Mouse (Mus musculus) hindbrain, embryonic 14.5 days (tissue): ENCODE data around the gene Map3k7cl. TPM values are rescaled to one million over a fixed set of nuclear protein-coding genes. Genes with fewer than 3 reads are reported as not detected.

Source experiments
- ATAC-seq: fragments of 200-750 bp; cut with Nextera tagmentation; 2 replicates; pipeline ENCODE4 v1.8.0; 2017; ENCODE audit warnings: moderate number of reproducible peaks, mild to moderate bottlenecking, moderate TSS enrichment, moderate library complexity; ENCODE audit not compliant: low FRiP score
- DNase-seq: peaks from one replicate; pipeline ENCODE4 v3.0.0-alpha.2; 2015; ENCODE audit warnings: low spot score
- H3K27ac ChIP-seq: fragments of 300-500 bp; sonication (generic); 2 replicates; pipeline ENCODE4 v1.5.1; 2014; ENCODE audit warnings: mild to moderate bottlenecking, moderate library complexity
- H3K27me3 ChIP-seq: fragments of 300-500 bp; sonication (generic); 2 replicates; pipeline ENCODE4 v1.6.1; 2014; ENCODE audit warnings: mild to moderate bottlenecking, low read length, mixed read lengths; ENCODE audit not compliant: control insufficient read depth, insufficient read depth
- H3K36me3 ChIP-seq: fragments of 300-500 bp; sonication (generic); replicated peaks from 2 replicates; pipeline ENCODE4 v1.6.1; 2014; ENCODE audit not compliant: control insufficient read depth, insufficient read depth
- H3K4me1 ChIP-seq: fragments of 300-500 bp; sonication (generic); replicated peaks from 2 replicates; pipeline ENCODE4 v1.6.1; 2014; ENCODE audit warnings: antibody characterized with exemption, low read length, mixed read lengths; ENCODE audit not compliant: control insufficient read depth, insufficient read depth
- H3K4me2 ChIP-seq: fragments of 300-500 bp; sonication (generic); replicated peaks from 2 replicates; pipeline ENCODE4 v1.6.1; 2014; ENCODE audit warnings: mild to moderate bottlenecking, moderate library complexity
- H3K4me3 ChIP-seq: fragments of 300-500 bp; sonication (generic); replicated peaks from 2 replicates; pipeline ENCODE4 v1.5.1; 2014; ENCODE audit warnings: mild to moderate bottlenecking, low read length
- H3K9ac ChIP-seq: fragments of 300-500 bp; sonication (generic); 2 replicates; pipeline ENCODE4 v1.6.1; 2014
- H3K9me3 ChIP-seq: fragments of 300-500 bp; sonication (generic); 2 replicates; pipeline ENCODE4 v1.6.1; 2016; ENCODE audit warnings: low read length; ENCODE audit not compliant: control insufficient read depth
- WGBS: fragments of 180-500 bp; shearing (Covaris S2); extraction: QIAGEN DNeasy Blood & Tissue Kit; methylation state at CpG from one replicate; pipeline ENCODE4 v1.1.7; 2014; 5-methylcytosine and 5-hydroxymethylcytosine counted together
- polyA plus RNA-seq: library from polyadenylated mRNA; unstranded; fragments of >200 nt; fragmentation: Nextera tagmentation; extraction: Ambion mirVana; gene quantifications from 2 replicates; pipeline ENCODE4 v1.2.1, GENCODE M21; 2014

Map3k7cl gene
- polyA plus RNA-seq, 1 experiment from 2014 or later = 0.12 TPM

DNA sequence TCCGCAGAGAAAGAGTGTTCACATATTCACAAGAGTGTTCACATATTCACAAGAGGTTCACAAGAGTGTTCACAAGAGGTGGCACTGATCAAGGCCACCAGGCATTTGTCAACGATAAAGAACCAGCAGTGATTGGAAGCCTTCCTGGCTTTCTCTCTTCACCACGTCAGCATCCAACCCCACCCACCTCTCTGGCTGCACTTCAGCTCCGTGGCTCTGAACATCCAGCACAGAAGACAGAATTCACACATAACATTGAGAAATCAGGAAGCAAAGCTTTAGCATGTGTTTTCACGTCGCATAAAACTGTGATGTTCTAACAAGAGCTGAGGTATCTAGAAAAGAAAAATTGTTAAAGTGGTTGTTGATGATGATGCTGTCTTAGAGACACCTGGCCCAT, 10.4 kb downstream of the Map3k7cl start:
- H3K9ac ChIP-seq = no peak overlapping the region
- no peak overlapping the region for H3K4me3 ChIP-seq
- no peaks in the 10 kb centered on the region for H3K36me3 ChIP-seq
- DNase-seq (no peak), ATAC-seq (no peak)
- no peak overlapping the region for H3K27ac ChIP-seq
- no peak overlapping the region for H3K4me2 ChIP-seq
- no peaks in the 10 kb centered on the region for H3K27me3 ChIP-seq
- no peaks in the 10 kb centered on the region for H3K9me3 ChIP-seq
- H3K4me1 ChIP-seq = no peaks in the 10 kb centered on the region
- WGBS = 86% methylated on average over 6 of the region's 6 CpGs

DNA sequence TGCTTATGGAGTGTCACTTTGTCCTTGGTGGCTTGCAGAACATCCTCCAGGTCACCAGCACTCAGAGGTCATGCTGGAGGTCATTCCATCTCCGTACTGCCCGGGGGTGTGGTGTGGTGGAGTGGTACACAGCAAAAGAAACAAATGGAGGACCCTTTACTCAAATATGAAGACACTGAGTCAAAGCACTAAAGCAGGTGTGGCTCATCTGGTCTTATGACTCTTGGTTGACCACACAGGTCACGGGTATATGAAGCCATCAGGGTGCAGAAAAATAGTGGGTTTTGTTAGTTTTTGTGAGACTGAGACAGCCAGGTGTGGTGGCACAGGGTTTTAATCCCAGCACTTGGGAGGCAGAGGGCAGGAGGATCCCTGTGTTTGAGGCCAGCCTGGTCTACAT, 11.4 kb downstream of the Map3k7cl start:
- 83% methylated on average over 3 of the region's 3 CpGs for WGBS
- H3K4me2 ChIP-seq = no peak overlapping the region
- DNase-seq = no peak

DNA sequence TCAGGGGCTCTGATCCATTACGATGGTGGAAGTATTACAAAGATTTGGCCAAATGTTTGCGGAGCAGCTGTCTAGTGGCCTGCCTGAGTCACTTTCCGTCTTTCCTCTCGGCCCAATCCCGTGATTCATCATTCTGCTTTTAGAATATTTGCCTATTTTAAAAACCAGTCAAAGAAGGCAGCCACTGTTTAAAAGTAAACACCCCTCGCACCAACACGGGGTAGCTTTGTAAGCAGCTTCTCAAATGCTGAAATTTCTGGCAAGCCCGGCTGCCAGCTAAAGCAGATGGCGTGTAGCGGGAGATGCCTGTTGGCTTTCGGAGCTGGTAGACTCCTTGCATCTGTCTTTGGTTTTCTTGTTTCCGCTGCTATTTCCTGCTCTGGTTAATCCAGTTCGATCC, 14.4 kb downstream of the Map3k7cl start:
- no peak overlapping the region for H3K4me2 ChIP-seq
- WGBS = 80% methylated on average over 13 of the region's 13 CpGs
- no peak overlapping the region for H3K9ac ChIP-seq
- no peak overlapping the region for H3K27ac ChIP-seq
- ATAC-seq (no peak), DNase-seq (peak; percentile 36)
- no peaks in the 10 kb centered on the region for H3K4me1 ChIP-seq
- H3K27me3 ChIP-seq = no peaks in the 10 kb centered on the region
- no peaks in the 10 kb centered on the region for H3K36me3 ChIP-seq
- H3K4me3 ChIP-seq = no peak overlapping the region
- H3K9me3 ChIP-seq = no peaks in the 10 kb centered on the region

More for the DNA sequence above, 11.4 kb downstream of the Map3k7cl start:
- Histone ChIP-seq H3K9ac (no peak overlapping the region), H3K27ac (no peak overlapping the region), H3K4me3 (no peak overlapping the region), H3K36me3 (no peaks in the 10 kb centered on the region), H3K27me3 (no peaks in the 10 kb centered on the region), H3K4me1 (no peaks in the 10 kb centered on the region), H3K9me3 (no peaks in the 10 kb centered on the region)
- ATAC-seq = no peak

DNA sequence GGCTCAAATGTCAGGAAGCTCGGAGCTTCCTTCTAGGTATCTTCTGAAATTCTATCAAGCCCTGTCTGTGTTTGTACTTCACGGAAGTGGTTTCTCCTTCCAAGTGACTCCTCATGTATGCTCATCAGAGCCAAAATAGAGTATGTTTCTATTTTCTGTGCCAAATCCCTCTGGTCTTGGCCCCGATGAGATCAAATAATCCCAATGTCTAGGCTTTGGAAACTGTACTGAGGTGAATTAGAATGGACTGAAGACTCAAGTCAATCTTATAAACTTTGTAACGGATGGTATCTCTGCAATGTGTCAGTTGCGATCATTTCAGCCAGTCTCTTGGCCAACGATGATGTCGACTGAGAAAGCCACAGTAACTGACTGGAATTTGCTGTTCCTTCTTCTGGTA, 15.1 kb downstream of the Map3k7cl start:
- Histone ChIP-seq H3K4me1 (no peaks in the 10 kb centered on the region), H3K4me3 (no peak overlapping the region), H3K9ac (no peak overlapping the region), H3K27ac (no peak overlapping the region), H3K36me3 (no peaks in the 10 kb centered on the region), H3K4me2 (no peak overlapping the region), H3K27me3 (no peaks in the 10 kb centered on the region), H3K9me3 (no peaks in the 10 kb centered on the region)
- DNase-seq = no peak
- no peak for ATAC-seq
- 95% methylated on average over 7 of the region's 7 CpGs for WGBS

DNA sequence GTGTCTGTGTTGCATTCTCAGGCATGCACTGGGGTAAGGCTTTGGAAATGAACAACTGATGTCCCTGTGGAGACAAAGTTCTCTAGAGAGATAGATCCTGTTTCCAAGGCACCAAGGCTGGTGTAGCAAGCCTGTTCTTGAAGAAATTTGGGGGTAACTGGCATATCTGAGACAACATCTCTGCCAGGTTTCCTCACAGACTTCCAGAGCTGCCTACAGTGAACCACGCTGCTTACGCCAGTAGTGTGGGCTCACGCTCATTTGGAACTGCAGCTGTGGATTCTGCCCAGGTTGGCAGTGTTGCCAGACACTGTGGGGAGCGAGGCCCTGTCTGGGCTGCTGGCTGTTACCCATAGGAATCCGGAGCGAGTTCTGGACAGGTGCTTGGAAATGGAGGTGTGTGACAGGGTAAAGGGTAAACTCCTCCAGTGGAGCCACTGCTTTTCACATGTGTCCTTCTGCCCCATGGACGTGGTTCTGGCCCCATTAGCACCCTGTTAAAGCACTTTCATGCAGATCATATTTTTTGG, 16.5 kb downstream of the Map3k7cl start:
- Histone ChIP-seq H3K4me2 (no peak overlapping the region), H3K9me3 (no peaks in the 10 kb centered on the region), H3K36me3 (no peaks in the 10 kb centered on the region), H3K9ac (no peak overlapping the region), H3K4me3 (no peak overlapping the region), H3K4me1 (no peaks in the 10 kb centered on the region), H3K27ac (no peak overlapping the region), H3K27me3 (no peaks in the 10 kb centered on the region)
- WGBS = 79% methylated on average over 7 of the region's 7 CpGs
- DNase-seq (no peak), ATAC-seq (no peak)

DNA sequence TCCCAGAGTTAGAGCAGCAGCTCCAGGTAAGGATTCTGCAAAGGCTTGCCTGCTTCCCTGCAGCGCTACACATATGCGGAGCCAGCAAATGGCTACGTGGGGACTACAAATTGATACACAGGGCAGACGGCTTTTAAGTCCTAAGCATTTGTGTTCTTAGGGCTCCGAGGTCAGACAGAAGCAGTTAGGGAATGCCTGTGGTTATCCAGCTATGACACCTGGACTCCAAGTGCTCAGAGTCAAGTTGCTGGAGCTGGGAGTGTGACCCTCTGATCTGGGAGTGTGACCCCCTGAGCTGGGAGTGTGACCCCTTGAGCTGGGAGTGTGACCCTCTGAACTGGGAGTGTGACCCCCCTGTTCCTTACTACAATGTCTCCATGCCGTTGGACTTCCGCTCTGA, 17.2 kb downstream of the Map3k7cl start:
- Histone ChIP-seq H3K27ac (no peak overlapping the region), H3K9ac (no peak overlapping the region), H3K4me2 (no peak overlapping the region), H3K36me3 (no peaks in the 10 kb centered on the region), H3K9me3 (no peaks in the 10 kb centered on the region), H3K4me3 (no peak overlapping the region), H3K4me1 (no peaks in the 10 kb centered on the region), H3K27me3 (no peaks in the 10 kb centered on the region)
- no peak for ATAC-seq
- WGBS = 80% methylated on average over 7 of the region's 7 CpGs
- DNase-seq = no peak

DNA sequence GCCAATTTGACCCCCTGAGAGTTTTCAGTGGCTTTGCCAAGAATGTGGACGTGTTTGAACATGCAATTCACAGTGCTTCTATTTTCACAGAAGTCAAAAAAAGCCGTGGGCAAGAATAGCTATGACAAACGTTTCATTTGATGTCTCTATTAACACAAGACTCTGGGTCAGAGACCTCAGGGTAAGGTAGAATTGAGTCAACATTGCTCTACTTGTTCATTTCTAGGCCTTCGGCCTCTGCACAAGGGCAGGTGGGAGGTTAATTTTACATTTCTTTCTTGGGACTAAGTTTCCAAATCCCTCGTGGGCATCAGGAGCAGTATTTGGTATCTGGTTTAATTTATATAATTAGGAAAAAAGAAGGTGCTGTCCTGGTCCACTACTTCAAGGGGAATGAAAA, 20.3 kb downstream of the Map3k7cl start:
- H3K9me3 ChIP-seq = no peaks in the 10 kb centered on the region
- H3K4me3 ChIP-seq = no peak overlapping the region
- H3K27ac ChIP-seq = no peak overlapping the region
- DNase-seq = no peak
- H3K27me3 ChIP-seq = no peaks in the 10 kb centered on the region
- ATAC-seq = no peak
- 84% methylated on average over 5 of the region's 5 CpGs for WGBS
- no peaks in the 10 kb centered on the region for H3K4me1 ChIP-seq
- no peak overlapping the region for H3K4me2 ChIP-seq
- H3K36me3 ChIP-seq = no peaks in the 10 kb centered on the region
- H3K9ac ChIP-seq = no peak overlapping the region

DNA sequence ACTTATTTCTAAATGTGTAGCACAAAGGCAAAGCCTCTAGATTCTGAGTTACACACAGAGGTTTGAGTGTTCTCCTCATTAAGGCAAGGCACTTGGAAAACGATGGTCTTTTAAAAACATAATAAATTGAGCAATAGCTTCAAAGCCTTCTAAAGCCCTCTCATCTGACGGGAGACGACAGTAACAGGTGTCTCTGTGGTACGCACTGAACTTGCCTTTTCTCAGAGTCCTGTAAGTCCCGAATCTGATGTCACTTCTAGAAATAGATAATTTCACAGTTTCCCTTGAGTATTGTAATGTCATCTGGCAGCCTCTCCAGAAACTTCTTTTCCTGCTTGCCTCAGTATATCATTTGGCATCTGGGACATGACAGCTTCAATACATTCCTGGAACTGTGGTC, 21.0 kb downstream of the Map3k7cl start:
- H3K27ac ChIP-seq = no peak overlapping the region
- no peaks in the 10 kb centered on the region for H3K4me1 ChIP-seq
- no peak for DNase-seq
- no peak for ATAC-seq
- no peaks in the 10 kb centered on the region for H3K27me3 ChIP-seq
- H3K9ac ChIP-seq = no peak overlapping the region
- no peaks in the 10 kb centered on the region for H3K9me3 ChIP-seq
- WGBS = 88% methylated on average over 5 of the region's 5 CpGs
- H3K4me3 ChIP-seq = no peak overlapping the region
- H3K4me2 ChIP-seq = no peak overlapping the region
- H3K36me3 ChIP-seq = no peaks in the 10 kb centered on the region

DNA sequence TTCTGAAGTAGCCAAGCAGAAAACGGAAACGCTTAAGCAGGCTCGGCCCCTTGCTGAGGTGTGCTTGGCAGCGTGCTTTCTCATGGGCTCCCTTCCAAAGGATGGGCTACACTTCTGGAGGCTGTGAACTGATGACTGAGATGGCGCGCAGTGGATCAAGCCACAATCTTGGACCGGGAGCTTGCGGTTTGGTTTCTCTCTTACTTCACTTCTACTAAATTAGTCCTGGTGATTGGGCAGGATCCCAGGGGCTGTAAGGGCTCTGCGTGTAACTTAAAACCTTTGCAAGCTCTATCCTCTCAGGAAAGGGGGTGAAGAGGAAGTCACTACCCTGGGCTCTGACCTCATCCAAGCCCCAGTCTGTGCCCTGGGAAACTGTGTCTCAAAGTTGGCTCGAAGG, 22.5 kb downstream of the Map3k7cl start:
- no peak for DNase-seq
- 81% methylated on average over 10 of the region's 10 CpGs for WGBS

DNA sequence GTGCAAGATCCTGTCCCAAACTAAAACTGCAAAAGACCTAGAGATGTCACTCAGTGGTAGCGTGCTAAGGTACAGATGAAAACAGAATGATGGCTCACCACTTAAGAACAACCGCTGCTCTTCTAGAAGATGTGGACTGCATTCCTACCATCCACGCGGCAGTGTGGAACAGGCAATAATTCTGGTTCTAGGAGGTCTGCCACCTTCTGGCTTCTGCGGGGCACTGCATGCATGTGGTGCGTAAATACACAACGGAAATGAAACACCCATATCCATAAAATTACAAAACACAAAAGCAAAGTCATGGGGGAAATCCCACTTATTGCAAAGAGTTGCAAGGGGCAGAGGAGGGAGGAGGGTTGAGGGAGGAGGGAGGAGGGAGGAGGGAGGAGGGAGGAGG, 25.8 kb downstream of the Map3k7cl start:
- H3K4me2 ChIP-seq = no peak overlapping the region
- WGBS = 90% methylated on average over 7 of the region's 7 CpGs
- H3K4me3 ChIP-seq = no peak overlapping the region
- no peaks in the 10 kb centered on the region for H3K27me3 ChIP-seq
- H3K27ac ChIP-seq = no peak overlapping the region
- DNase-seq = no peak
- H3K4me1 ChIP-seq = no peaks in the 10 kb centered on the region
- no peak overlapping the region for H3K9ac ChIP-seq
- no peaks in the 10 kb centered on the region for H3K36me3 ChIP-seq
- H3K9me3 ChIP-seq = no peaks in the 10 kb centered on the region
- no peak for ATAC-seq

More for the DNA sequence above, 22.5 kb downstream of the Map3k7cl start:
- no peaks in the 10 kb centered on the region for H3K27me3 ChIP-seq
- H3K27ac ChIP-seq = no peak overlapping the region
- no peak overlapping the region for H3K4me2 ChIP-seq
- no peak overlapping the region for H3K9ac ChIP-seq
- H3K36me3 ChIP-seq = no peaks in the 10 kb centered on the region
- no peak overlapping the region for H3K4me3 ChIP-seq
- no peaks in the 10 kb centered on the region for H3K4me1 ChIP-seq
- no peak for ATAC-seq
- H3K9me3 ChIP-seq = no peaks in the 10 kb centered on the region
